Mouse (Mus musculus): ENCODE results near the gene Ptgs1. TPM values are rescaled to one million over a fixed set of nuclear protein-coding genes. Genes with fewer than 3 reads are reported as not detected.

Gene Ptgs1
- polyA plus RNA-seq, 1 experiment from 2014 or later, result 3.7 TPM

DNA sequence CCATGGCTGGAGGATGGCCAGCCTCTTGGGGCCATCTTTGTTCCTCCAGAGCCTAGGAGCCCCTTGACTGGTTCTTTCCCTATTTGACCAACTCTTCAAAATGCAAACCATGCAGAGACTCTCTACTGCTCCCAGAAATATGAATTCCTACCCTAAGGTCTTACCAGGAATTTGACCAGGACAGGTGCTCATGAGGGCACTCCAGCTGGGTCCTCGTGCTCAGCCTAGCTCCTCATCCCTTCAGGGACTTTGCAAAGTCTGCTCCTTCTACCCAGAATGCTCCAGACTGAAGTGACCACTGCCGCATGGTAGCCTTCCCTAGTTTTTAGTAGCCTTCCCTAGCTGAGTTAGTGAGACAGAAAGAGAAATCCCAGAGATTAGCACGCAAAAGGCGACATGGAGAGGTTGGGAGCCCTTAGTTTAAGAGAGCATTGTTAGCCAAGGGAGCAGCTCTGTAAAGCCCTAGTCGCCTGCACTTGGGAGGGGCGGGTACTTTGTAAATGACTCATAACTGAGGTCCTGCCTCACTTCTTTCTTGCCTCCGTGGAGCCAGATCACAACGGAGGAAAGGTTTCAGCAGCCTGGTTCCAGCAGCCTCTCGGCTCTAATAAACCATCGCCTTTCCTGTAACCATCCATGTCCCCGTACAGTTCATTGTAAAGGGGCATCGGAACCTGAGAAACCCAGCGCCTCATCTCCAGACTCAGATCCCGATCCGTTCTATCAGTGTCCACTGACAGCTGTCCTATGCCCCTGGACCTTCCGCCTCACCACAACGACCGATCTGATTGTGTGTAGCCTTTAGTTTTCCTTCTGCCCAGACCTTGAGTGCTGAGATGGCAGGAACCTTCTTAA is 28.2 kb upstream of the Ptgs1 start:
- Histone ChIP-seq H3K27me3 (peaks cover 84% of the 10 kb centered on the region), H3K4me3 (replicated peaks) (peak overlapping the region; percentile 40; the same call in 1 of the 2 replicates), H3K9me3 (no peaks in the 10 kb centered on the region), H3K9ac (peak overlapping the region; percentile 38; the same call in 1 of the 2 replicates), H3K4me2 (peak overlapping the region; percentile 77), H3K36me3 (replicated peaks) (no peaks in the 10 kb centered on the region), H3K27ac (peak overlapping the region; percentile 81), H3K4me1 (peaks cover 33% of the 10 kb centered on the region)
- WGBS, result 19% methylated on average over 18 of the region's 18 CpGs
- ATAC-seq (ENCODE audit: low FRiP score), result no peak

DNA sequence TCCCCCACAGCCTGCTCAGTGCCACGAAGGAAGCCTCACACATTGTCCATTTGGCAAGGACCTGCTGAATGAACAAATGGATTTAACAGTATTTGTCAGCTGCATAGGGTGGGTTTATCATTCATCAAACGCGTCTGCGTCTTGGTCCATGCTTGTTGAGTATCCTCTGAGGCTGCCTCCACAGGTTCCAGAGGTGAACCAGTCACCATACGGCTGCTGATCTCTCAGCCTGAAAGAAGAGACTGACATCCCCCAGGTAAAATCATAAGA is 27.7 kb upstream of the Ptgs1 start:
- Histone ChIP-seq H3K27me3 (peaks cover 84% of the 10 kb centered on the region), H3K9ac (peak overlapping the region; percentile 38; the same call in 1 of the 2 replicates)
- ATAC-seq (ENCODE audit: low FRiP score), result peak; percentile 9; the same call in 1 of the 2 replicates

DNA sequence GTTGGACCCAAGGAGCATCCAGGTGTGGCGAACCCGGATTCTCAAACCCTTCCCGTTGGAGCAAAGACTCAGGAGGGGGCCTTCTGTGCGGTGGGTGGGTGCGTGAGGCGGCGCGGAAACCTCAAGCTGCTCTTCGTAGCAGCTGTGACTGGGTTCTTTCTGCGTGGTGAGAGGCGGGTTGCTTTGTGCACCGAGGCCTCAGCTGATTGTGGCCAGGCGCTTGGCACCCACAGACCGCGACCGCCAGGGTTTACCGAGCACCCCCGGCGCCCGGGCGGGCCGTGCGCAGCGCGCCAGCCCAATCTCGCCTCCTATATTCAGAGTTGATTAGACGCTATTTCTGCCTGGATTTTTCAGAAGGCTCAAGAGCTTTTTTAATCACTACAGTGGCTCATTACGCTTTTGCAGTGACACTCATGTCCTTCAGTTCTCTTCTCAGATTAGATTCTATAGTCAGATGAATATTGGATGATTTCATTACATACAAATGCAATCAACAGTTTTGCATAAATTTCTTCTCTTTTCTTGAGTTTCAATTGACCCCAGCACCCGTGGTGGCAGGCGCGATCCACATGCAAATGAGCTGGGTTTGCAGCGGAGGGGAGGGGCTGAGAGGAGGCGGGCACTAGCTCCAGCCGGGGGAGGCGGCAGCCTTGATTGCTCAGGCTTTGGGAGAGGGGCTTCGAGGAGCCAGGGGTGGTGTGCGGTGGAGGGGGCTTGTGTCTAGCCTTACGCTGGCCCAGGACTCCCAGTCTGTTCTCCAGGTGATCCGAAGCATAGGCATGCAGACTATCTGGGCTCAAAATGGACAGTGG is 27.0 kb upstream of the Ptgs1 start:
- ATAC-seq (ENCODE audit: low FRiP score), result peak; percentile 85
- no peaks in the 10 kb centered on the region for H3K36me3 ChIP-seq (replicated peaks)
- no peaks in the 10 kb centered on the region for H3K9me3 ChIP-seq
- WGBS, result under 1% methylated on average over 39 of the region's 39 CpGs
- peaks cover 85% of the 10 kb centered on the region for H3K27me3 ChIP-seq
- peak overlapping the region; percentile 77 for H3K4me2 ChIP-seq
- peak overlapping the region; percentile 48 for H3K9ac ChIP-seq
- peak overlapping the region; percentile 40 for H3K4me3 ChIP-seq (replicated peaks)
- H3K4me1 ChIP-seq, result peaks cover 30% of the 10 kb centered on the region
- H3K27ac ChIP-seq, result peak overlapping the region; percentile 81

More for the DNA sequence above, 27.7 kb upstream of the Ptgs1 start:
- no peaks in the 10 kb centered on the region for H3K9me3 ChIP-seq
- H3K4me2 ChIP-seq, result peak overlapping the region; percentile 77
- H3K4me3 ChIP-seq (replicated peaks), result peak overlapping the region; percentile 40
- H3K36me3 ChIP-seq (replicated peaks), result no peaks in the 10 kb centered on the region
- H3K27ac ChIP-seq, result peak overlapping the region; percentile 81
- peaks cover 33% of the 10 kb centered on the region for H3K4me1 ChIP-seq
- whole genome bisulfite sequencing, result 19% methylated on average over 5 of the region's 5 CpGs

DNA sequence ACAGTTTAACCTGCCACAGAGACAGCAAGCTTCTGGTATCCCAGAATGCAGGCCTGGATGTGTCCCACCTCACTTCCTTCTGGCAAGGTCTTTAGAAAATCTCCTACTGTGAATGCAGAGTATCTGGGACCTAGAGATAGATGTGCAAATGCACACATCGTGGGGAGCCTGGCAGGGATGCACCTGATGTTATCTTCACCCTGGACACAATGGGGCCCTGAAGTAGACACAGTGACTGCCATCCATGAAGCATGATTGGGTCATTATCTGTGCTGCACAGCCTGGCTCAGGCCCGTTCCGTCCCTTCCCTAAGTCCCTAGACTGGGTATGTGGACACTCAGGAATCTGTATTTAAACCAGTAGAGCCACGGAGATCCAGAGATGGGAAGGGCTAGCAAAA is 25.6 kb upstream of the Ptgs1 start:
- peaks cover 84% of the 10 kb centered on the region for H3K27me3 ChIP-seq
- no peak overlapping the region for H3K4me2 ChIP-seq
- H3K27ac ChIP-seq, result no peak overlapping the region; the same call in 1 of the 2 replicates
- no peak for ATAC-seq (ENCODE audit: low FRiP score)
- no peak overlapping the region for H3K4me3 ChIP-seq (replicated peaks)
- H3K36me3 ChIP-seq (replicated peaks), result no peaks in the 10 kb centered on the region
- WGBS, result 46% methylated on average over 4 of the region's 4 CpGs
- H3K9me3 ChIP-seq, result no peaks in the 10 kb centered on the region
- no peak overlapping the region for H3K9ac ChIP-seq
- H3K4me1 ChIP-seq, result peaks cover 22% of the 10 kb centered on the region

DNA sequence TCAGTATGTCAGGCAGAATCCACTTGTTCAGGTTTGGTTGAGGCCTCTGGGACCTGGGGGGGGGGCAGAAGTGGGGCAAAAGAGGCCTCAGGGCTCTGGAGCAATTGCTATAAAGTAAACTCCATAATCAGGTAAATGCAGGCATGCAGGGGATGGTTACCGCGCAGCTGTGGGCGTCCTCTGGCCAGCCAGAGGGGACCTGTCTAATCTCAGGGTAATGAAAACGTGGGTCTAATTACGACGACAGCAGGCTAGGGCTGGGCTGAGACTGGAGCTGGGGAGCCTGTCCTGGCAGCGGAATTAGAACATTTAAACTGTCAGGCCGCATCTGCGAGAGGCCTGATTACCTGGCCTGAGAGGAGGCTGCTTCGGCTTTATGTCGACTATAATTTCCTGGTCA is 23.2 kb upstream of the Ptgs1 start:
- ATAC-seq (ENCODE audit: low FRiP score), result no peak
- no peak overlapping the region for H3K27ac ChIP-seq
- H3K27me3 ChIP-seq, result peaks cover 84% of the 10 kb centered on the region
- no peak overlapping the region for H3K9ac ChIP-seq
- no peak overlapping the region for H3K4me3 ChIP-seq (replicated peaks)
- H3K9me3 ChIP-seq, result no peaks in the 10 kb centered on the region
- no peaks in the 10 kb centered on the region for H3K36me3 ChIP-seq (replicated peaks)
- no peak overlapping the region for H3K4me2 ChIP-seq
- H3K4me1 ChIP-seq, result peaks cover 30% of the 10 kb centered on the region
- WGBS, result 52% methylated on average over 11 of the region's 11 CpGs

DNA sequence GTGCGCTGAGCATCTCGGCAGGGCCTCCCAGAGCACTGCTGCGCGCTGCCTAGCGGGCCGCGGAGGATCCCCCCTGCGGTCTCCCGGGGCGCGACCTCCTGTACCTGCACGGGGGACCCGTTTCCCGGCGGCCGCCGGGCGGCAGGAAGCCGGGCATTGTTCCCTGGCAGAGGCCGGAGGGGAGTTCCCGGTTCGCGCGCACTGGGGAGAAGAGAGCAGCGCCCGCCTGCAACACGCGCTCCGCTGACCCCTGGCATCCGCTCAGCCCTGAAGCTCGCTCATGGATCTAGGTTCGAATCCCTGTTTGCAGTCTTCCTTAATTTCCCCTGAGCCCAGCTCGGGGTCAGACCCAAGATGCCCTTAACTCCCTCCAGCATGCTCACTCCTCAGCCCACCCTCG is 19.4 kb upstream of the Ptgs1 start:
- Histone ChIP-seq H3K27ac (no peak overlapping the region), H3K36me3 (replicated peaks) (no peaks in the 10 kb centered on the region), H3K4me2 (peak overlapping the region; percentile 36), H3K9ac (peak overlapping the region; percentile 40; the same call in 1 of the 2 replicates), H3K4me1 (peaks cover 19% of the 10 kb centered on the region), H3K4me3 (replicated peaks) (peak overlapping the region; percentile 19), H3K27me3 (peaks cover 64% of the 10 kb centered on the region), H3K9me3 (no peaks in the 10 kb centered on the region)
- WGBS, result under 1% methylated on average over 34 of the region's 34 CpGs
- no peak for ATAC-seq (ENCODE audit: low FRiP score)

DNA sequence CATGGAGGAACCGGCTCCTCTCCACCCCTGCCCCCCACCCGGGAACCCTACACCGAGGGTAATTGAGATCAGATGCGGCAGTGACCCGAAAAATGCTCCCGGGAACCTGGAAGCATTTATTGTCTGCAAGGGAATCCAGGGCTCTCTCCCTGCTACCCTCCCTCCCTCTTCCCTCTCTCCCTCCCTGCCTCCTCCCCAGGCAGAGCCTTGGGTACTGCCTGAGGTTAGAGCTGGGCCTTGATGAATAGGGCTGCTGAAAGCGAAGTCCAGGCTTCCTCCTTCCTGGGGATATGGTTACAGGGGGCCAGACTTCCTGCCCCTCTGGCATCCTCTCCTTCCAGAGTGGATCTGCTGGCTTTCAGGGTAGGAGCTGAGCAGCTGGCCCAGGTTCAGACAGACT is 18.4 kb upstream of the Ptgs1 start:
- Histone ChIP-seq H3K9me3 (no peaks in the 10 kb centered on the region), H3K9ac (no peak overlapping the region), H3K27me3 (peaks cover 57% of the 10 kb centered on the region), H3K27ac (no peak overlapping the region), H3K4me3 (replicated peaks) (no peak overlapping the region), H3K4me2 (no peak overlapping the region), H3K36me3 (replicated peaks) (no peaks in the 10 kb centered on the region), H3K4me1 (peaks cover 19% of the 10 kb centered on the region)
- ATAC-seq (ENCODE audit: low FRiP score), result no peak
- WGBS, result 12% methylated on average over 7 of the region's 7 CpGs

DNA sequence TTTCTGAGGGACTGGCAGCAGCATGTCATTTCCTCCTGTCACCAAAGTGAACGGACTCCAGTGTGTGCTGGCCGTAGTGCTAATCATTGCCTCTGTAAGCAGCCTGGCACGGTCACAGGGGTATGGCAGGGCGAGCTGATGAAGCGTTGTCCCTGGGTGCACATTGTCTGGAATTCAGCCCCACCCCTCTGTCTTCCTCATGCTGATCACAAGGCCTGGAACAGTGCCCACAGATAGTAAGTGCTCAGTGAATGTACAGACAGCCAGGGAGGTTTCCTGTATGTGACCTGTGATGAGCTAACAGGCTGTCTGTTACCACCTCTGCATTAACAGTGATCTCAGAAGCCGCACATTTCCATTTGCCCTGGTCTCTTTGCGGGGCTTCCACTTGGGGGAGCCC is 17.1 kb upstream of the Ptgs1 start:
- H3K4me3 ChIP-seq (replicated peaks), result no peak overlapping the region
- no peaks in the 10 kb centered on the region for H3K36me3 ChIP-seq (replicated peaks)
- H3K27me3 ChIP-seq, result peaks cover 53% of the 10 kb centered on the region
- H3K4me2 ChIP-seq, result no peak overlapping the region
- peaks cover 19% of the 10 kb centered on the region for H3K4me1 ChIP-seq
- H3K9ac ChIP-seq, result no peak overlapping the region
- 54% methylated on average over 7 of the region's 7 CpGs for WGBS
- ATAC-seq (ENCODE audit: low FRiP score), result no peak
- H3K9me3 ChIP-seq, result no peaks in the 10 kb centered on the region
- H3K27ac ChIP-seq, result no peak overlapping the region

DNA sequence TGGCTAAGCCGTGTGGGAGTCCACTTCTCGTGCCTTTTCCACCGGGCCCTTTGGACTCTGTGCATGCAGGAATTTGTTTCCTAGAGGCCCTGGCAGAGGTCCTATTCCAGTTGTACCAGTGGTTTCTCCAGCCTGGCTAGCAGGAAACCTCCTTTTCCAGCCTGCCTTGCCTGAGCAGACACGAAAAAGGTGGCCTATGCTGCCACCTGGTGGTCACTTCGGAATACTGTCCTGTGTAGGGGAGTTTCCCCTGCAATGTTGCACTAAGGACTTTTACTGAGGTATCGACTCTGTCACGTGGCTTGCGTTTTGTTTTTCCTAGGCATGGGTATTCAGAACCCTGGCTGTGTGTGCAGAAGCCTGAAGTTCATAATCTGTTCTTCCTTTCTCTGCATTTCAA is 16.2 kb upstream of the Ptgs1 start:
- no peak overlapping the region for H3K4me2 ChIP-seq
- H3K9me3 ChIP-seq, result no peaks in the 10 kb centered on the region
- no peak overlapping the region for H3K27ac ChIP-seq
- WGBS, result 11% methylated on average over 8 of the region's 8 CpGs
- H3K27me3 ChIP-seq, result peaks cover 45% of the 10 kb centered on the region
- ATAC-seq (ENCODE audit: low FRiP score), result peak; percentile 87
- H3K9ac ChIP-seq, result no peak overlapping the region
- H3K36me3 ChIP-seq (replicated peaks), result no peaks in the 10 kb centered on the region
- peaks cover 19% of the 10 kb centered on the region for H3K4me1 ChIP-seq
- H3K4me3 ChIP-seq (replicated peaks), result no peak overlapping the region

DNA sequence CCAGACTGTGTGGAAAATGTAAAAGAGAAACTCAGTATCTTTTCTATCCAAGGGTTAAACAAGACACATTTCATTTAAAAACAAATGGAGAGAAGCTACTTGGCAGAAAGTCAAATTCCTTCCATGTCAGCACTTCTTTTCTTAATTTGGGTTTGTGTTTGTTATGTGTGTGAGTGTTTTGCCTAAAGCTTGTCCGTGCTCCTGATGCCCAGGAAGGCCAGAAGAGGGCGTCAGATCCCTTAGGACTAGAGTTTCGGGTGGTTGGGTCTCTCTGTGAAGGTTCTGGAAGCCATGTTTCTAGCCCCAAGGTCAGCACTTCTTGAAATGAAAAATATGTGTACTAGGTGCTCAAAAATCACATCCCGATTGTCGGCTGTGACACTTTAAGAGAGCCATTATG is 15.8 kb upstream of the Ptgs1 start:
- WGBS, result 62% methylated on average over 5 of the region's 5 CpGs
- peaks cover 41% of the 10 kb centered on the region for H3K27me3 ChIP-seq
- no peak overlapping the region for H3K9ac ChIP-seq
- no peaks in the 10 kb centered on the region for H3K36me3 ChIP-seq (replicated peaks)
- no peak overlapping the region for H3K4me3 ChIP-seq (replicated peaks)
- ATAC-seq (ENCODE audit: low FRiP score), result no peak
- peaks cover 19% of the 10 kb centered on the region for H3K4me1 ChIP-seq
- H3K27ac ChIP-seq, result no peak overlapping the region
- no peaks in the 10 kb centered on the region for H3K9me3 ChIP-seq
- no peak overlapping the region for H3K4me2 ChIP-seq

DNA sequence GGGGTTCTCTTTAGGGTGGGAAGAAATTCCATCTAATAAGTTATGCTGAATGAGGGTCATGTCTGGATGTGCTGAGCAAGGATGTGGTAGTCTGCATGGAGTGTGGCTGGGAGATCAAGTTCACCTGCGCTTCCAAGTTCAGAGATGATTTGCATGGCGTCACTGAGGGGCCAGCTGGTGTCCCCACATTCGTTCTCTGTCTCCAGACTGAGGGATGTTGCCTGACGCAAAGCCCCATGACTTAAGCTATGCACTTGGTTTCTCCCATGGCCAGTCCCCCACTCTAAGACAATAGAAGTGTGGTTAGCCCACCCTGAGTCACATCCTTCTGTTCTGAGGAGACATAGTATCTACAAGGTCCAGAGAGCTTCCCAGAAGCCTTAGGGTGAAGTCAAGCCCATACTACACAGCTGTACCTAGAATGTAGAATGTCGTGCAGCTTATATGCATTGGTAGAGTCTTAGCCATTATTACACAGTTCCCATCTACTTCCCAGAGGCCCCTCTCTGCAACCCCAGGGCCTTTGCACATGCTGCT is 15.0 kb upstream of the Ptgs1 start:
- H3K4me1 ChIP-seq, result peaks cover 19% of the 10 kb centered on the region
- H3K4me2 ChIP-seq, result no peak overlapping the region
- H3K27me3 ChIP-seq, result peaks cover 32% of the 10 kb centered on the region
- H3K9me3 ChIP-seq, result no peaks in the 10 kb centered on the region
- 89% methylated on average over 5 of the region's 5 CpGs for WGBS
- no peaks in the 10 kb centered on the region for H3K36me3 ChIP-seq (replicated peaks)
- ATAC-seq (ENCODE audit: low FRiP score), result no peak
- H3K27ac ChIP-seq, result no peak overlapping the region
- H3K4me3 ChIP-seq (replicated peaks), result no peak overlapping the region
- H3K9ac ChIP-seq, result no peak overlapping the region

DNA sequence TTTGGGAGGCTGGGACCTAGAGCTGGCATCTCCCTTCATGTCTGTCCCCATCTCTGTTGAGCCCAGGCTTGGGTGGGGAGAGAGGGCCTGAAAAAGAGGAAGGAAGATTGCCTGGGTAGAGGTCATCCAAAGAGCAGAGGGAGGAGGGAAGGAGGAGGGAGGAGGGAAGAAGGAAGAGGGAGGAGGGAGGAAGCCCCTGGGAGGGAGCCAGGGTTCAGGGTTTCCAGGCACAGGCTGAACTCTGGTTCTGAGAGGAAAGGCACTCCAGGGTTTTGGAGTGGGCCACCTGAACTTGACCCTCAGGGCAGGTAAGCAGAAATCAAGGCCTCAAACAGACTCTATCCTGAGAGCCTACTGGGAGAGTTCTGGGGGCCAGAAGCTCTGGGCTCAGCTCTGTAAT is 13.7 kb upstream of the Ptgs1 start:
- Histone ChIP-seq H3K9ac (no peak overlapping the region), H3K4me2 (no peak overlapping the region), H3K27ac (no peak overlapping the region), H3K9me3 (no peaks in the 10 kb centered on the region), H3K36me3 (replicated peaks) (no peaks in the 10 kb centered on the region), H3K4me1 (peaks cover 12% of the 10 kb centered on the region), H3K4me3 (replicated peaks) (no peak overlapping the region), H3K27me3 (peaks cover 19% of the 10 kb centered on the region)
- no peak for ATAC-seq (ENCODE audit: low FRiP score)
